Mouse (Mus musculus) cerebellum, adult 8-10 months (tissue): ENCODE measurements around the gene Adam12.
"Not testable (repeated sequence)": the region's sequence is repeated elsewhere in the genome, so short reads cannot be mapped to it uniquely, and the experiment has no call there.

Source experiments
- DNase-seq: peaks from one replicate; pipeline ENCODE4 v3.0.0; 2022

The Adam12 gene

GRCm38 (mm10) chr7:133923994-133924393, 308.0 kb downstream of the Adam12 start:
- no peak for DNase-seq

DNA sequence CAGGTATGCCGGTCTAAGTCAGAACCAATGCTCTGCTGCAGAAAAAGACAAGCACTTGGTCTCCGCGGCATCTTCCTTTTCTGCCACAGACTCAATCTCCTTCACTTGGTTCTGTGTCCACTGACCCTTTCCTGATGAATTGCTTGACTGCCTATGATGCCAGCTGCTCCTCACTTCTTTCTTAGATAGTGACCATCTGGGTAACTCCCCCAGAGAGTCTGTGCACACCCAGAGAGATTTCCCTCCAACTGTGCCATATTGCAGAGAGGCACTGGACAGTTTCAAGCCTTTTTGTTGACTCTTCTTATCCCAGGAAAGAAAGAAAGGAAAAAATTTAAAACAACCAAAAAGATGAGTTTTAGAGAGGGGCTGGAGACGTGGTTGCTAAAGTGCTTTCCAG, 310.7 kb downstream of the Adam12 start:
- DNase-seq: no peak

DNA sequence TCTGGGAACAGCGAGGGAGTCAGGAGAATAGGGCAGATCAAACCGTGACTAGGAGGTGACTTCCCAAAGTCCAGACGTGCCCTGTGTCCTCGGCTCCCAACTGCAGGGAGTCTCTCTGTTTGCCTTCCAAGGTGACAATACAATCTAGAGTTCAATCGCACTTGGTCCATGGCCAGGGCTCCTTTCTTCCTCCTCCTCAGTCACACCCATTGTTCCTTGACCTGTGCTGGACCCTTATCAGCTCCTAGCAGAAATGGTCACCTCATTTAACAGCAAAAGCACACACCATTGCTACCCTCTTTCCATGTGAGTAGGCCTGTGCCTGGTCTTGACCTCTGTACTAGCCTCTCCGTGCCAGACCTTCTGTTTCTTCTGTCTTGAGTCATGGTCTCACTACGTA, 311.2 kb downstream of the Adam12 start:
- DNase-seq: no peak

DNA sequence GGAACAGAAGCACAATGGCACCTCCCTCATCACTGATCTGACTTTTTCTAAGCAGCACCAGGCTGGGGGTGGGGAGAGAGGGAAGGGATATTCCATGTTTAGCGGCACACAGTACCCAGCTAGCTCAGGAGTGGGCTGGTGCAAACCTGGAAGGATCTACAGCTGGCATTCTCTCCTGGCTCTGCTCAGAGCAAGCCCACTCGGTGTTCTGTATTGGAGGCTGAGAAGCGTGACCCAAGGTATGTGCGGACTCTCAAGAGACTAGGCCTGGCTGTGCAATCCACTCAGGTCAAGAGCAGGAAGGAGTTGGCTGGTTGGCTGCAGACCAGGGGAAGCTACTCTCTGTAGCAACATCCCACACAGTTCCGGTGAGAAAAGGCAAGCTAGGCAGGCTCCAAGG, 312.0 kb downstream of the Adam12 start:
- no peak for DNase-seq

DNA sequence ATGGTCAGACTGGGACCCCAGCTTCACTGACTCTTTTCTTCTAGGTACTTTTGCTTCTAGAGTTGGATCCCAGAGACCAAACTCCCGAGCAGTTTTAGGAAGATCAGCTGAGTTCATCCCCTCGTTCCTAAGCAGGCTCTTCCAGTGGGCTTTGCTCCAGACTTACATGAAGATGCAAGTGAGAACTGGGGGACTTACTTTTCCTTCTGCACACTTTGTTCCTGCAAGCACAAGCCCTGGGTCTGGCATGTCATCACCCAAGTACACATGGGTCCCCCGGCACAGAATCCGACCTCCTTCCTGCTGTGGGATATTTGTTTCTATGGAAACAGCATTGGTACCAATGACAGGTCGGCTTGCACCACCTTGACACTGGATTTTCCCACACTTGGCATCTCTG, 312.6 kb downstream of the Adam12 start:
- no peak for DNase-seq

GRCm38 (mm10) chr7:133916230-133916629, 315.7 kb downstream of the Adam12 start:
- no peak for DNase-seq

DNA sequence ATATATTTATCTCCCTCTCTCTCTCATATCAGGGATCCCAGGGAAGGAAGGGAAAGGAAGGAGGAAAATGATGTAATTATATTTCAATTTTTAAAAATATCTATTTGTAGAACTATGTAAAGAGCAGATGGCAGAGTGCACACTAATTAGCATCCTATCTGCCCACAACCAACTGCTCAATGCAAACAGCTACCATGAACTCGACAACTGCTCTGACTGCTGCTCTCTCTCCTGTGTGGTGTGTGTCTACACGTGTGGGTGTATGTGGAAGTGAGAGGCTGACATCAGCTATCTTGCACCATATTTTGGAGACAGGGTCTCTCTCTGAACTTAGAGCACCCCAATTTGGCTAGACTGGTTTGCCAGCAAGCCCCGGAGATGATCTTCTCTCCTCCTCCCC, 320.1 kb downstream of the Adam12 start:
- no peak for DNase-seq

DNA sequence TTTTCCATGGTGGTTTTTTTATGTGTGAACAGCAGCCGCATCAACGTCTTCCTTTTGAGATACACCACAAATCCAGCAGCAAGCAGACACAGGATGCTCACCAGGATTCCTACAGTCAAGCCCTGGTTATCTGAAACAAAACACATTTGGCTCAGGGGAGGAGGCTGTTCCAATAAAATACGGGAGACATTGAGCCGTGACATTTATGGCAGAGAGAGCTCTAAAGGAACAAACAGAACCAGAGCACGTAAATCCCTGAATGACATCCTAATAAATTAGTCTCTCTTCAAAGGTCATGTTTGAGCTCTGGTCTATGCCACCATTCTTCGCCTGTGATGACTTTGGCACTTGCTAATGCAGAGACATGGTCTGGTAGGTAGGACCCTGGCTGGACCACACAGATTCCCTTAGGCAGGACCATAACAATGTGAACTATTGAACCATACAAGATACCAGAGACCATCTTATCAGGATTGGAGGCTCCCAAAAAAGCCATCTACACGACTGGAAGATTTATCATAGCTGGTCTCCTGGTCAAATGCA, 322.0 kb downstream of the Adam12 start:
- DNase-seq: no peak

- no peak for DNase-seq
Measured at GRCm38 (mm10) chr7:133908966-133909365, 323.0 kb downstream of the Adam12 start.

GRCm38 (mm10) chr7:133899391-133899790, 332.6 kb downstream of the Adam12 start:
- DNase-seq: no peak

GRCm38 (mm10) chr7:133891796-133892195, 340.1 kb downstream of the Adam12 start:
- DNase-seq: no peak

DNA sequence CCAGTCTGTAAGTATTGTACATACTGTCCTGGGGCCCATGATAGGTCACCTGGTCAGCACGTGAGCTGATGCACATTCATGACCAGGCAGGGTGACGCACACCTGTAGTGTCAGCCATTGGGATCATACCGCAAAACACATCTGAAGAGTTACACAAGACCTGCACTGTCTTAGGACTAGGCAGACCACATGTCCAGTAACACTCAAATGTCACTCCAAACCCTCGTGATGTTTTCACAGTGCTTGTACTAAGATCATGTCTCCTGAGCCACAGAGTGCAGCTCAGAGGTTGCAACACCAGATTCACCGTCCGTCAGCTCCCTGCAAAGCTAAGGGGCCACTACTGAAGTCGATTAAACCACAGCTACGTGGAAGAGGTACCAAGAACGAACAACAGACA, 340.6 kb downstream of the Adam12 start:
- no peak for DNase-seq

DNA sequence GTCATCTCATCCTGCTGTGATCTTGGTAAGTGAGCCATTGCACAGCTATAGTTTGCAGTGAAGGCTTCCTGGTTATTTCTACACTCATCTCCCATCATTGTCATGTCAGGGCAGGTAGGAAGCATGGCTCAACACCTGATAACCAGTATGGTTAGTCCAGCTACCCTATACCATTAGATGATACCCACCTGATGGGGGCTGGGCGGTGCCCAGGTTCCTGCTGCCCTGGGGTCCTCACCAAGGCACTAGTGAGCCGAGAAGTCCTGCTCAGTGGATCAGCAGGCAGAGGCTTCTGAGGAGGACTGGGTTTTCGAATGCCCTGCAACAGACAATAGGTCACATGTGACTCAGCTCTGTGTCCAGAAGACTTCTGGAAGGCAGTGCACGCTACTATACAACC, 342.0 kb downstream of the Adam12 start:
- DNase-seq: no peak

- DNase-seq: no peak
Measured at GRCm38 (mm10) chr7:133888926-133889920, 342.7 kb downstream of the Adam12 start.

GRCm38 (mm10) chr7:133884759-133885431, 347.1 kb downstream of the Adam12 start:
- not testable (repeated sequence) for DNase-seq

- no peak for DNase-seq
Measured at GRCm38 (mm10) chr7:133879761-133880160, 352.2 kb downstream of the Adam12 start.

GRCm38 (mm10) chr7:133876646-133877342, 355.2 kb downstream of the Adam12 start:
- no peak for DNase-seq

- DNase-seq: no peak
Measured at GRCm38 (mm10) chr7:133876139-133876538, 355.8 kb downstream of the Adam12 start.

GRCm38 (mm10) chr7:133872701-133873100, 359.2 kb downstream of the Adam12 start:
- DNase-seq: no peak

- no peak for DNase-seq
Measured at GRCm38 (mm10) chr7:133870265-133870664, 361.7 kb downstream of the Adam12 start.

DNA sequence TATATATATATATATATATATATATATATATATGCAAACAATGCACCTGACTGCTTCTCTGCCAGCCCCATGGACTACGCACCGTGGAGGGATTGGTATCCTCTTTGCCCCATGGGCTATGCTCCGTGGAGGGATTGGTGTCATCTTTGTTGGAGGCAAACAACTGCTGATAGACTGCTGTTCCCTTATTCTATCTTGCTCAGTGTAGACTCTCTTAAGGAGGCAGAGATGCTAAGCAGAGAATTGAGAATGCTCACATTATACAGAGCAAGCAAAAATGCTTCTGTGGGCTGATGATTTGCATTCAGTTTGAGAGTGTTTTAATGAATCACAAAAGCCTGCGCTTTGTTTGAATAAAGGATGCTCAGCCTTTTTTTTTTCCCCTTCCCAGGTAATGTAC, 368.3 kb downstream of the Adam12 start:
- no peak for DNase-seq

GRCm38 (mm10) chr7:133863151-133863550, 368.8 kb downstream of the Adam12 start:
- no peak for DNase-seq

- DNase-seq: no peak
Measured at GRCm38 (mm10) chr7:133862723-133863122, 369.2 kb downstream of the Adam12 start.
